Mouse (Mus musculus) thymus, adult 2 months (tissue): Measurements from ENCODE around the gene Btbd2. TPM values are rescaled to one million over a fixed set of nuclear protein-coding genes. Genes with fewer than 3 reads are reported as not detected.
A peak's percentile ranks its signal among the peaks of the same experiment; 100 is the strongest.

Experiments
- DNase-seq: peaks from one replicate; pipeline ENCODE4 v3.0.0; 2021
- H3K27ac ChIP-seq: fragments of 200-500 bp; 2 replicates; pipeline ENCODE4 v1.5.1; 2012; ENCODE audit warnings: low read length, control low read depth; ENCODE audit not compliant: control insufficient read depth, insufficient read depth
- H3K27me3 ChIP-seq: fragments of 200-500 bp; 2 replicates; pipeline ENCODE4 v1.6.1; 2012; ENCODE audit warnings: mild to moderate bottlenecking, low read length, moderate library complexity, mixed read lengths; ENCODE audit not compliant: control insufficient read depth, insufficient read depth
- H3K36me3 ChIP-seq: fragments of 200-500 bp; 2 replicates; pipeline ENCODE4 v1.6.1; 2012; ENCODE audit warnings: mild to moderate bottlenecking, low read length, moderate library complexity; ENCODE audit not compliant: control insufficient read depth, insufficient read depth
- H3K4me1 ChIP-seq: fragments of 200-500 bp; replicated peaks from 2 replicates; pipeline ENCODE4 v1.6.1; 2012; ENCODE audit warnings: low read length; ENCODE audit not compliant: control insufficient read depth, insufficient read depth
- H3K4me3 ChIP-seq: fragments of 200-500 bp; 2 replicates; pipeline ENCODE4 v1.5.1; 2012; ENCODE audit warnings: mild to moderate bottlenecking, low read length, control low read depth, moderate library complexity; ENCODE audit not compliant: control insufficient read depth, insufficient read depth
- CTCF ChIP-seq: fragments of 200-500 bp; IDR thresholded peaks from 2 replicates; pipeline ENCODE4 v1.5.1; 2012; ENCODE audit warnings: mild to moderate bottlenecking, control low read depth, low read length, moderate library complexity, borderline replicate concordance; ENCODE audit not compliant: control insufficient read depth, poor library complexity, insufficient read depth; ENCODE audit errors: extremely low read depth
- POLR2A ChIP-seq: fragments of 200-500 bp; IDR thresholded peaks from 2 replicates; pipeline ENCODE4 v1.6.1; 2012; ENCODE audit warnings: mild to moderate bottlenecking, low read length, control low read depth, moderate library complexity; ENCODE audit not compliant: control insufficient read depth, poor library complexity, insufficient read depth; ENCODE audit errors: extremely low read depth
- WGBS: fragments of 180-500 bp; shearing (Covaris S2); methylation state at CpG from one replicate; pipeline ENCODE4 v1.1.7; 2018; 5-methylcytosine and 5-hydroxymethylcytosine counted together
- polyA plus RNA-seq: library from polyadenylated mRNA; depleted of rRNA; stranded (reverse); fragments of >200 nt; gene quantifications from 2 replicates; pipeline ENCODE4 v1.2.3, GENCODE M21; 2012

The Btbd2 gene
- polyA plus RNA-seq, 1 experiment, result 94.7 TPM

GRCm38 (mm10) chr10:80675405-80676197 lies 18.7 kb upstream of the Btbd2 start:
- Histone ChIP-seq H3K4me3 (peak overlapping the region; percentile 98), H3K36me3 (peaks cover 18% of the 10 kb centered on the region), H3K27me3 (no peaks in the 10 kb centered on the region), H3K4me1 (peaks cover 78% of the 10 kb centered on the region), H3K27ac (peak overlapping the region; percentile 9; the same call in 1 of the 2 replicates)
- no peak for TF ChIP-seq POLR2A
- TF ChIP-seq CTCF, result no peak
- WGBS, result under 1% methylated on average over 52 of the region's 54 CpGs
- DNase-seq, result no peak

- peaks cover 72% of the 10 kb centered on the region for H3K4me1 ChIP-seq
- TF ChIP-seq POLR2A, result no peak
- TF ChIP-seq CTCF, result no peak
These were observed 18.1 kb upstream of the Btbd2 start for GRCm38 (mm10) chr10:80674851-80675404.

GRCm38 (mm10) chr10:80674161-80674711 lies 17.4 kb upstream of the Btbd2 start:
- H3K4me1 ChIP-seq, result peaks cover 66% of the 10 kb centered on the region

More at GRCm38 (mm10) chr10:80674851-80675404, 18.1 kb upstream of the Btbd2 start:
- 5% methylated on average over 6 of the region's 6 CpGs for WGBS
- peaks cover 25% of the 10 kb centered on the region for H3K36me3 ChIP-seq
- H3K27me3 ChIP-seq, result no peaks in the 10 kb centered on the region
- DNase-seq, result no peak
- peak overlapping the region; percentile 9; the same call in 1 of the 2 replicates for H3K27ac ChIP-seq
- H3K4me3 ChIP-seq, result peak overlapping the region; percentile 98

GRCm38 (mm10) chr10:80673690-80674089 lies 16.8 kb upstream of the Btbd2 start:
- H3K4me3 ChIP-seq, result peak overlapping the region; percentile 98
- WGBS, result 60% methylated on average over 3 of the region's 3 CpGs
- H3K27me3 ChIP-seq, result no peaks in the 10 kb centered on the region
- DNase-seq, result no peak
- peaks cover 60% of the 10 kb centered on the region for H3K4me1 ChIP-seq
- peaks cover 37% of the 10 kb centered on the region for H3K36me3 ChIP-seq
- H3K27ac ChIP-seq, result no peak overlapping the region
- TF ChIP-seq POLR2A (no peak), CTCF (no peak)

More at GRCm38 (mm10) chr10:80674161-80674711, 17.4 kb upstream of the Btbd2 start:
- DNase-seq, result no peak
- Histone ChIP-seq H3K27me3 (no peaks in the 10 kb centered on the region), H3K27ac (no peak overlapping the region), H3K4me3 (peak overlapping the region; percentile 98), H3K36me3 (peaks cover 32% of the 10 kb centered on the region)
- TF ChIP-seq POLR2A (no peak), CTCF (no peak)
- WGBS, result 51% methylated on average over 5 of the region's 5 CpGs

- H3K27me3 ChIP-seq, result no peaks in the 10 kb centered on the region
- H3K36me3 ChIP-seq, result peaks cover 53% of the 10 kb centered on the region
- no peak for TF ChIP-seq POLR2A
- no peak for TF ChIP-seq CTCF
- H3K4me3 ChIP-seq, result no peak overlapping the region
- no peak for DNase-seq
- H3K4me1 ChIP-seq, result peaks cover 46% of the 10 kb centered on the region
- 63% methylated on average over 11 of the region's 11 CpGs for WGBS
- no peak overlapping the region for H3K27ac ChIP-seq
These were observed 15.2 kb upstream of the Btbd2 start for GRCm38 (mm10) chr10:80671936-80672690.

- no peak for DNase-seq
- Histone ChIP-seq H3K27me3 (no peaks in the 10 kb centered on the region), H3K27ac (no peak overlapping the region), H3K4me1 (peaks cover 44% of the 10 kb centered on the region), H3K36me3 (peaks cover 61% of the 10 kb centered on the region), H3K4me3 (no peak overlapping the region)
- no peak for TF ChIP-seq POLR2A
- TF ChIP-seq CTCF, result no peak
- 96% methylated on average over 4 of the region's 4 CpGs for WGBS
These were observed 14.4 kb upstream of the Btbd2 start for GRCm38 (mm10) chr10:80671251-80671650.
